Mouse (Mus musculus) embryonic facial prominence, embryonic 10.5 days (tissue): ENCODE measurements around the gene Plxna1. TPM values are rescaled to one million over a fixed set of nuclear protein-coding genes. Genes with fewer than 3 reads are reported as not detected.
A peak's percentile ranks its signal among the peaks of the same experiment; 100 is the strongest.

Experiments
- DNase-seq: peaks from one replicate; pipeline ENCODE4 v3.0.0-alpha.2; 2017; ENCODE audit warnings: low spot score
- H3K27ac ChIP-seq: fragments of 300-500 bp; sonication (generic); replicated peaks from 2 replicates; pipeline ENCODE4 v1.5.1; 2016; ENCODE audit warnings: mild to moderate bottlenecking
- H3K27me3 ChIP-seq: fragments of 300-500 bp; sonication (generic); replicated peaks from 2 replicates; pipeline ENCODE4 v1.6.1; 2016; ENCODE audit warnings: low read depth, mild to moderate bottlenecking; ENCODE audit not compliant: poor library complexity, severe bottlenecking
- H3K36me3 ChIP-seq: fragments of 300-500 bp; sonication (generic); replicated peaks from 2 replicates; pipeline ENCODE4 v1.6.1; 2016; ENCODE audit warnings: mild to moderate bottlenecking, moderate library complexity
- H3K4me1 ChIP-seq: fragments of 300-500 bp; sonication (generic); 2 replicates; pipeline ENCODE4 v1.6.1; 2016
- H3K4me3 ChIP-seq: fragments of 300-500 bp; sonication (generic); 2 replicates; pipeline ENCODE4 v1.5.1; 2016; ENCODE audit warnings: mild to moderate bottlenecking, moderate library complexity
- H3K9me3 ChIP-seq: fragments of 300-500 bp; sonication (generic); 2 replicates; pipeline ENCODE4 v1.6.1; 2016; ENCODE audit warnings: mild to moderate bottlenecking
- WGBS: fragments of 180-500 bp; shearing (Covaris S2); methylation state at CpG from one replicate; pipeline ENCODE4 v1.1.7; 2016; 5-methylcytosine and 5-hydroxymethylcytosine counted together
- polyA plus RNA-seq: library from polyadenylated mRNA; unstranded; fragments of >200 nt; fragmentation: Nextera tagmentation; extraction: Ambion mirVana; gene quantifications from 2 replicates; pipeline ENCODE4 v1.2.1, GENCODE M21; 2016

Plxna1 gene
- polyA plus RNA-seq, result 24.9 and 25.5 TPM in 2 replicates

DNA sequence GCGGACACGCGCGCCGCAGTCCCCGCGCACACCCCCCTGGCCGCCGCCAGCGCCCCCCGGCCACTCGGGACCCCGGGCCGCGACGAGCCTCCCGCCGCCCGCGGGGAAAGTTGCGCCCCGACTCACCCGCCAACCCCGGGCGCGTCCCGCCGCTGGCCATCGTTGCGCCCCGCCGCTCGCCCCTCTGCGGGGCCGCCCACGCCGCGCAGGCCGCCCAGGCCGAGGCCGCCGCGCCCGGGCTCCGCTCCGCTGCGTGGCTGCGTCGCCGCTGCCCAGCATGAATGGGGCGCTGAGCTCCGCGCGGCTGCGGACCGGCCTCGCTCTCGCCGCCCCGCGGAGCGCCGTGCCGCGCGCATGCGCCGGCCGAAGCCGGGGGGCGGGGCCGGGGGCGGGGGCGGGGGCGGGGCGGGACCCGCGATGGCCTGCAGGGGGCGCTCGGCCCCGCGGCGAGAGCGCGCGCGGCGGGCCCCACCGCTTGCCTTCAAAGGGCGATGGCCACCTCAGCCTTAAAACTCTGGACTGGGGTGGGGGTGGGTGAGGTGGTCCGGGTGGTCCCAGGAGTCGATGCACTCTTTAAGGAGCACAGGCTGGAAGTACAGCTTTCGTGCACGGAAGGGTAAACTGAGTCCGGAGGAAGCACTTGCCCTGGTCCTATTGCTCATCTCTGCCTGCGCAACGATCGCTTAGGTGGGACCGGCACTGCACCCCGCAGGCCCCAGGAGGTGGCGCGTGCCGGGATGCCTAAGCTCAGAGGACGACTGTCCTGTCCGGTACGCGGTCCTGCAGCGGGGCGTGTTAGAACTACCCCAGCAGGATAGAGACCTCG lies at the start of gene Plxna1:
Gene Plxna1, minus strand, starts transcription at position 340 of the 826 bp plus-strand sequence.
- DNase-seq, result peak; percentile 86
- Histone ChIP-seq H3K27ac (peak within 1 kb of the TSS; percentile 96), H3K9me3 (no peaks in the 10 kb centered on the region), H3K4me3 (peak within 1 kb of the TSS; percentile 83), H3K36me3 (peaks cover 2% of the 10 kb centered on the region), H3K27me3 (peaks cover 23% of the 10 kb centered on the region), H3K4me1 (peaks cover 44% of the 10 kb centered on the region)
- under 1% methylated on average over 110 of the region's 110 CpGs for WGBS

GRCm38 (mm10) chr6:89409041-89409440 lies 46.6 kb upstream of the Plxna1 start:
- Histone ChIP-seq H3K4me3 (no peak overlapping the region), H3K27me3 (no peaks in the 10 kb centered on the region), H3K4me1 (no peaks in the 10 kb centered on the region), H3K27ac (no peak overlapping the region), H3K9me3 (no peaks in the 10 kb centered on the region), H3K36me3 (no peaks in the 10 kb centered on the region)
- DNase-seq, result no peak
- 80% methylated on average over 1 of the region's 1 CpGs for WGBS

GRCm38 (mm10) chr6:89408259-89408658 lies 45.8 kb upstream of the Plxna1 start:
- Histone ChIP-seq H3K36me3 (no peaks in the 10 kb centered on the region), H3K4me3 (no peak overlapping the region), H3K4me1 (no peaks in the 10 kb centered on the region), H3K27ac (no peak overlapping the region), H3K9me3 (no peaks in the 10 kb centered on the region), H3K27me3 (no peaks in the 10 kb centered on the region)
- no peak for DNase-seq
- 85% methylated on average over 5 of the region's 5 CpGs for WGBS

DNA sequence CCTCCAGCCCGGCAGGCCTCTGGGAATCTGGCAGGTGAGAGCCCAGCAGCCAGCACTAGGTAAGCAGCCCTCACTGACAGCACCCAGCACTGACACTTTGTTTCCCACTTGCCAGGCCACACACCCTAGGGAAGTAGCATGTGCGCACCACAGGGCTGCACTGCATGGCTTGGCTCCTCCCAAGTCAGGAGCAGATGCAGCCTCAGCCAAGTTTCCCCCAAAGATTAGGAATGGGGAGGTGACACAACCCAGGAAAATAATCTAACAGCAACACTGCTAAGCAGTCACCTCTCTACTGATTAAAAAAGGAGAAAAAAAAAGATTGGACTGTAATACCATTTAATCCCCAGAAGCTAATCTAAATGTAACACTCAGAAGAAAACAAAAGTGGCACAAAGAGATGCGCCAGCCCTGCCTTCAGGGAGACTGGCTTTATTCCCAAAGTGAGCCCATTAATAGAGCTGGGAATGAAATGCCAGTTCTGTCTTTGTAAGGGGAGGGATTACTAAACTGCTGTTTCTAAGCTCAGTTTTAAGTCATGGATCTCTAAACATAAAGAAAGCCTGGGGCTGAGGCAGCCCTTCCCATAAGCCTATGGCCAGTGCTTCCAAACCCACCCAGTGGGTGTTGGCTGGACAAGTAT lies 44.9 kb upstream of the Plxna1 start:
- DNase-seq, result no peak
- H3K27ac ChIP-seq, result no peak overlapping the region
- H3K36me3 ChIP-seq, result no peaks in the 10 kb centered on the region
- no peaks in the 10 kb centered on the region for H3K27me3 ChIP-seq
- H3K4me3 ChIP-seq, result no peak overlapping the region
- no peaks in the 10 kb centered on the region for H3K9me3 ChIP-seq
- 78% methylated on average over 3 of the region's 3 CpGs for WGBS
- H3K4me1 ChIP-seq, result no peaks in the 10 kb centered on the region

GRCm38 (mm10) chr6:89404964-89405363 lies 42.5 kb upstream of the Plxna1 start:
- Histone ChIP-seq H3K4me1 (no peaks in the 10 kb centered on the region), H3K36me3 (no peaks in the 10 kb centered on the region), H3K27me3 (no peaks in the 10 kb centered on the region), H3K27ac (no peak overlapping the region), H3K4me3 (no peak overlapping the region), H3K9me3 (no peaks in the 10 kb centered on the region)
- WGBS, result 84% methylated on average over 2 of the region's 2 CpGs
- no peak for DNase-seq

- WGBS, result 88% methylated on average over 2 of the region's 2 CpGs
- H3K9me3 ChIP-seq, result no peaks in the 10 kb centered on the region
- H3K4me3 ChIP-seq, result no peak overlapping the region
- H3K36me3 ChIP-seq, result no peaks in the 10 kb centered on the region
- no peak for DNase-seq
- no peaks in the 10 kb centered on the region for H3K4me1 ChIP-seq
- no peaks in the 10 kb centered on the region for H3K27me3 ChIP-seq
- H3K27ac ChIP-seq, result no peak overlapping the region
Observed at GRCm38 (mm10) chr6:89403257-89404225, 41.1 kb upstream of the Plxna1 start.

DNA sequence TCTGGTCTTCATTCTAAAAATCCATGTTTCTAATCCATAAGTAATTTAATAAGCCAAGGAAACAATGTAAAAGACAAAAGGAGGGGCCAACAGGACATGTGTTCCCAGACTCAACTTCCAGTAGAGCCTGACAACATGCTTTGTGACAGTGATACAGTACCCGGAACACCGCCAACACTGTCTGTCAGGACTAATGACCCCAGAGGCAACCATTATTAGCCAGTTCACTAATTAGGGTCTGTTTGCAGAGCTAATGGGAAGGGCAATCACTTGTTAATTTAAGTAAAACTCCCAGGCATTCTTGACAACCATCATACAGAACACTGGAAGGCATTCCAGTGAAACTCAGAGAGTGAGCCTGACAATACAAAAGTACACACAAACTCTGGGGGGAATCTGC lies 40.0 kb upstream of the Plxna1 start:
- Histone ChIP-seq H3K27ac (no peak overlapping the region), H3K27me3 (no peaks in the 10 kb centered on the region), H3K4me3 (no peak overlapping the region), H3K4me1 (no peaks in the 10 kb centered on the region), H3K9me3 (no peaks in the 10 kb centered on the region), H3K36me3 (no peaks in the 10 kb centered on the region)
- WGBS, result 71% methylated on average over 2 of the region's 2 CpGs
- no peak for DNase-seq

GRCm38 (mm10) chr6:89399564-89399963 lies 37.1 kb upstream of the Plxna1 start:
- Histone ChIP-seq H3K36me3 (no peaks in the 10 kb centered on the region), H3K27ac (no peak overlapping the region), H3K4me1 (no peaks in the 10 kb centered on the region), H3K9me3 (no peaks in the 10 kb centered on the region), H3K4me3 (no peak overlapping the region), H3K27me3 (no peaks in the 10 kb centered on the region)
- DNase-seq, result no peak
- 96% methylated on average over 1 of the region's 1 CpGs for WGBS

GRCm38 (mm10) chr6:89397919-89398318 lies 35.5 kb upstream of the Plxna1 start:
- Histone ChIP-seq H3K4me1 (no peaks in the 10 kb centered on the region), H3K27ac (no peak overlapping the region), H3K27me3 (no peaks in the 10 kb centered on the region), H3K36me3 (no peaks in the 10 kb centered on the region), H3K9me3 (no peaks in the 10 kb centered on the region), H3K4me3 (no peak overlapping the region)
- 86% methylated on average over 4 of the region's 4 CpGs for WGBS
- DNase-seq, result no peak

DNA sequence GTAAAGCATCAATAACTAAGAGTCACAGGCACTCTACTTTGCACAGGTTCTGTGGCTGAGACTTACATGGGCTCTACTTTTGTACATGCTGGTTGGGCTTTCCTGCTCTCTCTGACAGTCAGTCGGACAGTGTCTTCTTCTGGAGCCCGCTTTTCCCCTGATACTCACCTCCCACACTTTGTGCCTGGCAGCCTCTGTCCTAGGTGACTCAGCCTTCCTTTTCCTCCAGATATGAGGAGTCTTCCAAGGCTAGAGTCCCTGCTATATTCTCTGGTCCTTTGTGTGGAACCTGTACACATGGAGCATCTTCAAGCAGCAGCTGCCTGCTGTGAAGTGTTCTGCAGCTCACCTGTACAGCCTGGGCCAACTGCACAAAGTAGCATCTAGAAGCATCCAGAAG lies 31.4 kb upstream of the Plxna1 start:
- Histone ChIP-seq H3K4me1 (no peaks in the 10 kb centered on the region), H3K9me3 (no peaks in the 10 kb centered on the region), H3K27ac (no peak overlapping the region), H3K4me3 (no peak overlapping the region), H3K27me3 (no peaks in the 10 kb centered on the region), H3K36me3 (no peaks in the 10 kb centered on the region)
- no peak for DNase-seq
- WGBS, result 79% methylated on average over 2 of the region's 2 CpGs

DNA sequence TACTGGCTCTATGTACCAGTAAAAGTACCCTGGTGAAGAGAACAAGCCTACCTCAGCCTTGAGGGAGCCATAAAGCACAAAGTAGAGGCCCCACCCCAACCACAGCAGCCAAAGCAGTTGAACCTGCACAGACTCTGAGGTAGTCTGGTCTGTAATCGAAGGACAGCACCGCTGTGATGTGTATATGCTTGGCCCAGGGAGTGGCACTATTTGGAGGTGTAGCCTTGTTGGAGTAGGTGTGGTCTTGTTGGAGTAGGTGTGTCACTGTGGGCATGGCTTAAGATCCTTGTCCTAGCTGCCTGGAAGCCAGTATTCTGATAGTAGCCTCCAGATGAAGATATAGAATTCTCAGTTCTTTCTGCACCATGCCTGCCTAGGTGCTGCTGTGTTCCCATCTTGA lies 29.8 kb upstream of the Plxna1 start:
- Histone ChIP-seq H3K27me3 (no peaks in the 10 kb centered on the region), H3K36me3 (no peaks in the 10 kb centered on the region), H3K4me3 (no peak overlapping the region), H3K27ac (no peak overlapping the region), H3K4me1 (no peaks in the 10 kb centered on the region), H3K9me3 (no peaks in the 10 kb centered on the region)
- no peak for DNase-seq
- 84% methylated on average over 2 of the region's 2 CpGs for WGBS

DNA sequence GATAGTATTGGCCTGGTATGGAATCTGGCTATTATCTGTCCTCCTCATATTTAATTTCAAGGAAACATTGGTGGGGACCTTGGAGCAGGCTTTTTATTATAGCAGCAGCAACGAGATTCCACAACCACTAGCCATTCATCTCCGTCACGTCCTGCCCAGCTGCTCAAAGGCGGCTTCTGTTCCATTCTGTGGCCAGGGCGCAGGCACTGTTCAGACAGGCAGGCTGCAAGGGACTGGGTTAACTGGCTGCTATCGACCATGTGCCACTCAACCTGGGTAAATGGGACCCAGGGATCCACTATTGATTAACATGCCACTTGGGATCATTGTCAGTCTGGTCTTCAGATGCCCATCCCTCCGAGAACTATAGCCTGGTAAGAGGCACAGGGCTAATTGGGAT lies 27.4 kb upstream of the Plxna1 start:
- H3K4me3 ChIP-seq, result no peak overlapping the region
- no peak overlapping the region for H3K27ac ChIP-seq
- 86% methylated on average over 7 of the region's 7 CpGs for WGBS
- H3K36me3 ChIP-seq, result no peaks in the 10 kb centered on the region
- no peaks in the 10 kb centered on the region for H3K9me3 ChIP-seq
- no peak for DNase-seq
- no peaks in the 10 kb centered on the region for H3K27me3 ChIP-seq
- H3K4me1 ChIP-seq, result no peaks in the 10 kb centered on the region
